Mouse (Mus musculus): ENCODE measurements at regions not wholly inside any gene's neighbourhood (a gene's known extent, or its start where the extent isn't known, plus 50 kb on each side); places are given as distances from the start of the nearest gene placed in this dataset.

DNA sequence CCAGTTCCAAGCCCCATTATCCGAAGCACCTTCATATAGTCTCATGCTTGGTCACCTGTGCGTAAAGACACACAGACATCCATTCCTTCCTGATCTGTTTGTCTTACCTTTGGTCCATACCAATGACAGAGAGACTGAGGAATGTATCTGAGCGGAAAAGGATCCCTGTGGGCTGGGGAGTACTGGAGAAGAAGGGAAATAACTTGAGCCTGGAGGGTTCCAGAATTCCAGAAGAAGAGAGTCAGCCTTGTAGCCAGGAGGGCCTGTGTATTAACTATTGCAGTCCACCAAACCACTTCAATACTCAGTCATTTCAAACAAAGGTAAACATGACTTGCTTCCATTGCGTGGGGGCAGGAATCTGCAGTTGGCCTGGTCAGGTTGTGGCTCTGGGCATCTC is 51.0 kb upstream of the Rybp start:
- no peak for DNase-seq (ENCODE audit: low spot score in 2 of 2)
